ENCODE assay signal across 8 mouse cellular contexts in genomic region chr5:73647261-73647900, GRCm38 (mm10). TPM values are rescaled to one million over a fixed set of nuclear protein-coding genes. Genes with fewer than 3 reads are reported as not detected.
DNase-seq lines count a peak whose midpoint lies in the region; ATAC-seq lines count a peak whose summit lies in the region.

Gene Sgcb (minus strand): TSS chr5:73647790.

- DNase-seq in MN1 (ENCODE audit: low spot score), result peak; percentile 79
- peak; percentile 89 for DNase-seq in cerebellum, adult 9-11 months
- DNase-seq in frontal cortex, postnatal 14 days (ENCODE audit: low spot score in 2 of 2), result peak; percentile 74 to 80
- peak; percentile 79 to 81 for DNase-seq in layer of hippocampus, postnatal 25 days (ENCODE audit: extremely low spot score in 1 of 2, low spot score in 1 of 2)
- peak; percentile 87 for DNase-seq in lung, postnatal 14 days
- peak; percentile 69 for DNase-seq in retina, adult 2 months (ENCODE audit: low read depth, low spot score)
- DNase-seq in thymus, postnatal 25 days, result peak; percentile 91

- H3K4me1 ChIP-seq in hindbrain, embryonic 12.5 days, result peaks cover 33% of the 10 kb centered on the region

- H3K4me3 ChIP-seq in hindbrain, embryonic 12.5 days, result peak within 1 kb of the TSS; percentile 67

- under 1% methylated on average over 62 of the region's 62 CpGs for WGBS in hindbrain, embryonic 12.5 days

- H3K4me2 ChIP-seq in hindbrain, embryonic 12.5 days (replicated peaks), result peak within 1 kb of the TSS; percentile 83

- peak within 1 kb of the TSS; percentile 58 for H3K27ac ChIP-seq in hindbrain, embryonic 12.5 days

- peak; percentile 88 for ATAC-seq in hindbrain, embryonic 12.5 days (ENCODE audit: low FRiP score)

- H3K36me3 ChIP-seq in hindbrain, embryonic 12.5 days, result no peaks in the 10 kb centered on the region; the same call in 1 of the 2 replicates

- H3K27me3 ChIP-seq in hindbrain, embryonic 12.5 days, result peaks cover 45% of the 10 kb centered on the region

- peak within 1 kb of the TSS; percentile 92 for H3K9ac ChIP-seq in hindbrain, embryonic 12.5 days

- no peaks in the 10 kb centered on the region for H3K9me3 ChIP-seq in hindbrain, embryonic 12.5 days (replicated peaks)

RNA-seq across cellular contexts. Expression of gene Sgcb, which starts in this region (rescaled TPM):
- 26.5 and 29.1 TPM in 2 replicates for polyA plus RNA-seq in hindbrain, embryonic 12.5 days (2016; fragmentation: Nextera tagmentation; extraction: Ambion mirVana)
- 10 to 100 TPM; 50.6 to 52.1 TPM for total RNA-seq in layer of hippocampus, postnatal 25 days (2021)

Comparison
In these comparisons a context has a peak if more than half of its experiments do, and no peak if none do; other contexts are left out.
1. Peak in every context shown above with its lines: DNase-seq, ATAC-seq, H3K4me3 ChIP-seq and H3K27ac ChIP-seq.